25 mouse cellular contexts compared by ENCODE assay signal in the genomic region with DNA sequence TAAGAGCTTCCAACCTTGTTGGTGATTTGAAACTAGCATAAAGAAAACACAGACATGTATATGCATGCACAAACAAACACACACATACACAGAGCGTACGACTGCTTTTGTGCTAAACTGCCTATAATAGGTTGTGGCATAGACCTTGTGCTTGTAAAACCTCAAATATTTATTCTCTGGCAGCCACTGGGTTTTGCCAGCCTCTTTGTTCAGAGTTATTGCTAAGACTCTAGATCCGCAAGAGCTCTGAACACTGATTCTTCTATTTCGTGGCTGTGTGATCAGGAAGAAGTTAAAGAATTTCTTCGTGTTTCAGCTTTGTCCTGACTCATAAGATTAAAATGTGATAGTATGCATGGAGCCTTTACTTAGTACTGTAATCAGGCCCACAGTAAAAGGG.
"Had no signal": no experiment of that assay in that cellular context is flagged by ENCODE, and none has a peak within 500 bp of the region (broad histone marks: within the 10 kb centered on the region; RNA-seq: fewer than 3 reads in every experiment).

No protein-coding gene starts in this region.

- H3K4me2 ChIP-seq: heart, embryonic 11.5 days; heart, embryonic 13.5 days; heart, embryonic 15.5 days; hindbrain, embryonic 14.5 days; intestine, embryonic 15.5 days; limb, embryonic 13.5 days; limb, embryonic 15.5 days; liver, embryonic 12.5 days had no signal

- DNase-seq: gastrocnemius, postnatal 14 days; gastrocnemius, postnatal 36 days; heart, adult 11 months; heart, adult 2 months; heart, postnatal 14 days; heart, postnatal 36 days; kidney, adult 11 months; kidney, adult 2 months; kidney, postnatal 10 days; kidney, postnatal 25 days; kidney, postnatal 4 days; left cerebral cortex, postnatal 4 days had no signal

- H3K4me3 ChIP-seq: heart, adult 2 months; heart, embryonic 13.5 days; heart, embryonic 15.5 days; intestine, embryonic 15.5 days; layer of hippocampus, adult 2 months; left cerebral cortex, adult 2 months; limb, embryonic 13.5 days; limb, embryonic 15.5 days; liver, embryonic 12.5 days had no signal

- H3K9ac ChIP-seq: heart, embryonic 13.5 days; heart, embryonic 15.5 days; hindbrain, embryonic 14.5 days; intestine, embryonic 15.5 days; limb, embryonic 13.5 days; limb, embryonic 15.5 days; liver, embryonic 12.5 days; liver, embryonic 14.5 days had no signal

- H3K4me1 ChIP-seq: heart, embryonic 13.5 days; heart, embryonic 15.5 days; intestine, embryonic 15.5 days; limb, embryonic 13.5 days; limb, embryonic 15.5 days; liver, embryonic 12.5 days had no signal

- H3K36me3 ChIP-seq: heart, embryonic 15.5 days; intestine, embryonic 15.5 days; limb, embryonic 15.5 days; liver, embryonic 12.5 days had no signal

- H3K27ac ChIP-seq: heart, adult 2 months; heart, embryonic 13.5 days; heart, embryonic 15.5 days; hindbrain, embryonic 14.5 days; intestine, embryonic 15.5 days; layer of hippocampus, adult 2 months; left cerebral cortex, adult 2 months; limb, embryonic 13.5 days; limb, embryonic 15.5 days; liver, embryonic 12.5 days; liver, embryonic 14.5 days had no signal

- ATAC-seq: hindbrain, embryonic 16.5 days; inflammation-experienced regulatory T-cells, adult 6 months; intestine, embryonic 15.5 days; liver, embryonic 12.5 days had no signal

- H3K9me3 ChIP-seq: heart, embryonic 13.5 days; heart, embryonic 15.5 days; intestine, embryonic 15.5 days; limb, embryonic 13.5 days; limb, embryonic 15.5 days; liver, embryonic 12.5 days had no signal

- H3K27me3 ChIP-seq: heart, embryonic 13.5 days; heart, embryonic 15.5 days; intestine, embryonic 15.5 days; limb, embryonic 13.5 days; limb, embryonic 15.5 days; liver, embryonic 12.5 days had no signal
